Mouse (Mus musculus): ENCODE measurements around the gene Olfr530.

The Olfr530 gene

GRCm38 (mm10) chr7:140376231-140376630, at the start of gene Olfr530:
TSS of gene Olfr530 (minus strand) at chr7:140376331.
- DNase-seq, result no peak

GRCm38 (mm10) chr7:140421539-140421938, 45.4 kb upstream of the Olfr530 start, which contains the start of gene Olfr532:
TSS of gene Olfr532 (minus strand) at chr7:140421639.
- no peak for DNase-seq

- DNase-seq, result no peak
Observed at GRCm38 (mm10) chr7:140402818-140403217, 26.7 kb upstream of the Olfr530 start, which contains the start of gene Olfr531. TSS of gene Olfr531 (minus strand) at chr7:140402918.

- DNase-seq, result no peak
Observed at GRCm38 (mm10) chr7:140376911-140377310, 780 bp upstream of the Olfr530 start.

GRCm38 (mm10) chr7:140374300-140374699, 1.8 kb downstream of the Olfr530 start:
- no peak for DNase-seq

- DNase-seq, result no peak
Observed at GRCm38 (mm10) chr7:140361571-140361970, 14.6 kb downstream of the Olfr530 start, which contains the start of gene Olfr60. TSS of gene Olfr60 (minus strand) at chr7:140361671.

GRCm38 (mm10) chr7:140333717-140334116, 42.4 kb downstream of the Olfr530 start, which contains the start of gene Olfr527:
TSS of gene Olfr527 (plus strand) at chr7:140334017.
- no peak for DNase-seq

- DNase-seq, result no peak
Observed at GRCm38 (mm10) chr7:140329766-140330304, 46.3 kb downstream of the Olfr530 start.

All from kidney, adult 11 months (tissue).